Mouse (Mus musculus): ENCODE measurements around the gene Wnt11.

DNA sequence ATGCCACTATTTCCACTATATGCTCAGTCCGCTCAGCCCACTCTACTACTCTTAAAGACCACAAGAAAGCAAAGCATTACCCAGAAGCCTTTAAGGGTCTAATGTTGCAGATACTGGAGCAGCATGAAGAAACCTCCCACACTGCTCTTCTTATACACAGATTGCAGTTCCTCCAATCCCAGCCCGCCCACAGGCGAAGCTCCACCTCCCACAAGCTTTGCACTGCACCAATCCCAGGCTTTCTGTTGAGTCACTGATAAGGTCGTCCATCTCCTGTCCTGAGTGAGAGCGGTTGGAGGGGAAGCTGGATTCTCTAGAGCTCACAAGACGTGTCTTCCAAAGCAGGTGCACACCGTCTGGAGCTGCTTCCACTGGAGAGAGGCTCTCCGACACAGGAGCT lies 34.5 kb upstream of the Wnt11 start:
- TF ChIP-seq CTCF (IDR thresholded peaks at IDR 0.05; ENCODE audit: borderline replicate concordance, extremely low read depth, insufficient read depth, insufficient read length) (no peak), POLR2A (IDR thresholded peaks at IDR 0.05; ENCODE audit: borderline replicate concordance, extremely low read depth, insufficient read depth, insufficient read length, poor library complexity, severe bottlenecking) (no peak)
